16 mouse cellular contexts compared by ENCODE assay signal in the genomic region with DNA sequence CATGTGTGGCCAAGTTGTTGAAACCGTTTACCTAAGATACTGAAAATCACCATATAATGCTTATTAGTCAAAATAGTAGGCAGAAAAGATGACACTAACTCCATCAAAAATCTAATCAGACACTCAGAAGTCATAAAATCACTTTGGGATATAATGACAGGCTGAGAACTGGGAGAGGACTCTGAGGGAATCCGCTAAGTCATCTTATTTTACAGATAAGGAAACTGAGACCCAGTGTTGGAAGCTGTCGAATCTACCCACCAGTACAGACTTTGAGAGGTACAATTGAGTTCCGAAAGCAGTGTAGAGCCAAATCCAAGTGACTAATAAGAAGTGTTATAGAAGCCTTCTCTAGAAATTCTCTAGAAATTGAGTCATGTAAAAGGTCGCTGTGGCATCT.
DNase-seq lines count a peak whose midpoint lies in the region; ATAC-seq and TF ChIP-seq lines count a peak whose summit lies in the region.
"Had no signal": no experiment of that assay in that cellular context is flagged by ENCODE, and none has a peak within 500 bp of the region (broad histone marks: within the 10 kb centered on the region; RNA-seq: fewer than 3 reads in every experiment).

No protein-coding gene starts in this region.

- no peaks in the 10 kb centered on the region for H3K36me3 ChIP-seq in liver, embryonic 14.5 days (replicated peaks; ENCODE audit: control insufficient read depth, insufficient read depth, low read depth)
- no peaks in the 10 kb centered on the region for H3K36me3 ChIP-seq in liver, embryonic 11.5 days (ENCODE audit: control insufficient read depth, insufficient read depth, low read length)
- H3K36me3 ChIP-seq in liver, embryonic 16.5 days (ENCODE audit: control insufficient read depth, insufficient read depth) = no peaks in the 10 kb centered on the region
- H3K36me3 ChIP-seq: hindbrain, embryonic 12.5 days; hindbrain, embryonic 15.5 days had no signal

- H3K4me2 ChIP-seq in liver, embryonic 14.5 days (ENCODE audit: low read depth) = no peak overlapping the region
- H3K4me2 ChIP-seq in liver, embryonic 11.5 days = no peak overlapping the region
- no peak overlapping the region for H3K4me2 ChIP-seq in liver, embryonic 16.5 days (ENCODE audit: low read depth, low read length)
- H3K4me2 ChIP-seq: heart, embryonic 11.5 days; hindbrain, embryonic 12.5 days; hindbrain, embryonic 15.5 days had no signal

- no peaks in the 10 kb centered on the region for H3K9me3 ChIP-seq in liver, embryonic 14.5 days (ENCODE audit: control insufficient read depth, low read length)
- H3K9me3 ChIP-seq in liver, embryonic 11.5 days (ENCODE audit: control insufficient read depth, low read length) = no peaks in the 10 kb centered on the region
- H3K9me3 ChIP-seq in liver, embryonic 16.5 days (replicated peaks; ENCODE audit: control insufficient read depth, low read length) = no peaks in the 10 kb centered on the region
- H3K9me3 ChIP-seq: hindbrain, embryonic 12.5 days; hindbrain, embryonic 15.5 days had no signal

- no peak for TF ChIP-seq EP300 in liver, embryonic 14.5 days (IDR thresholded peaks at IDR 0.05; ENCODE audit: low read depth)

- DNase-seq in liver, embryonic 14.5 days (ENCODE audit: low read depth in 3 of 3, low spot score in 3 of 3) = no peak
- DNase-seq in liver, embryonic 11.5 days (ENCODE audit: low spot score) = no peak
- no peak for DNase-seq in left cerebral cortex, postnatal 14 days (ENCODE audit: low spot score in 2 of 2)
- DNase-seq in left cerebral cortex, adult 9 months (ENCODE audit: low spot score in 2 of 2) = no peak
- DNase-seq: cerebellum, adult 18-20 months; cerebellum, adult 9-10 months had no signal

- WGBS in liver, embryonic 14.5 days (ENCODE audit: insufficient replicate concordance) = 56% methylated on average over 5 of the region's 5 CpGs
- 72% methylated on average over 5 of the region's 5 CpGs for WGBS in liver, embryonic 11.5 days
- 59% methylated on average over 5 of the region's 5 CpGs for WGBS in liver, embryonic 16.5 days (ENCODE audit: insufficient replicate concordance)

- no peaks in the 10 kb centered on the region for H3K27me3 ChIP-seq in liver, embryonic 14.5 days (ENCODE audit: control insufficient read depth, insufficient read depth, low read length)
- H3K27me3 ChIP-seq in liver, embryonic 11.5 days (replicated peaks; ENCODE audit: control insufficient read depth, insufficient read depth, low read length) = peaks cover 7% of the 10 kb centered on the region
- no peaks in the 10 kb centered on the region for H3K27me3 ChIP-seq in liver, embryonic 16.5 days (ENCODE audit: control insufficient read depth, insufficient read depth, low read depth, low read length)
- H3K27me3 ChIP-seq: hindbrain, embryonic 15.5 days had no signal

- H3K4me3 ChIP-seq in liver, embryonic 14.5 days (ENCODE audit: insufficient read depth in 1 of 2, low read depth in 2 of 2, low read length in 2 of 2) = no peak overlapping the region
- no peak overlapping the region for H3K4me3 ChIP-seq in liver, embryonic 11.5 days (ENCODE audit: low read depth, low read length)
- no peak overlapping the region for H3K4me3 ChIP-seq in liver, embryonic 16.5 days (ENCODE audit: low read depth, low read length)
- H3K4me3 ChIP-seq: gastrocnemius, adult 2 months; hindbrain, embryonic 12.5 days; hindbrain, embryonic 15.5 days had no signal

- intact Hi-C loops in left cerebral cortex, postnatal 14 days (cut with DNase I) = loop anchor here (10.0 kb wide), 1 partner anchor 103 kb away; no protein-coding TSS in a partner anchor

- H3K9ac ChIP-seq in liver, embryonic 14.5 days (replicated peaks) = no peak overlapping the region
- no peak overlapping the region for H3K9ac ChIP-seq in liver, embryonic 11.5 days (ENCODE audit: low read depth, low read length)
- H3K9ac ChIP-seq in liver, embryonic 16.5 days (ENCODE audit: low read depth, low read length) = no peak overlapping the region
- H3K9ac ChIP-seq: forebrain, postnatal 0 days; hindbrain, embryonic 12.5 days; hindbrain, embryonic 15.5 days had no signal

- peaks cover 28 to 29% of the 10 kb centered on the region in 2 experiments for H3K4me1 ChIP-seq in liver, embryonic 14.5 days (replicated peaks; ENCODE audit: control insufficient read depth in 2 of 2, insufficient read depth in 2 of 2, low read length in 1 of 2)
- 0 out of 2 replicates have a peak, but pooled peaks cover 2% of the 10 kb centered on the region for H3K4me1 ChIP-seq in liver, embryonic 11.5 days (replicated peaks; ENCODE audit: control insufficient read depth, insufficient read depth, low read length)
- H3K4me1 ChIP-seq in liver, embryonic 16.5 days (ENCODE audit: control insufficient read depth, low read depth, low read length) = peaks cover 11% of the 10 kb centered on the region
- H3K4me1 ChIP-seq: hindbrain, embryonic 12.5 days; hindbrain, embryonic 15.5 days had no signal

- peak; percentile 60; the same call in 1 of the 2 replicates for ATAC-seq in liver, embryonic 14.5 days (ENCODE audit: insufficient read depth)
- no peak for ATAC-seq in liver, embryonic 11.5 days (replicated peaks; ENCODE audit: low FRiP score)
- 0 out of 2 replicates have a peak, but pooled peaks have one; percentile 39 for ATAC-seq in erythroid progenitor cell, adult 5-6 weeks (replicated peaks; ENCODE audit: low FRiP score, poor library complexity, severe bottlenecking)
- peak; percentile 66 for ATAC-seq in liver, embryonic 16.5 days (ENCODE audit: low read depth)
- ATAC-seq: activated CD4-positive, CD25-positive, alpha-beta regulatory T cell, adult 4 months; CD4-positive, CD25-positive, alpha-beta regulatory T cell, adult 4 months; forebrain, embryonic 14.5 days; forebrain, postnatal 0 days had no signal

- TF ChIP-seq CTCF in liver, embryonic 14.5 days (IDR thresholded peaks at IDR 0.05; ENCODE audit: low read depth) = no peak

- peak overlapping the region; percentile 53 for H3K27ac ChIP-seq in liver, embryonic 14.5 days
- no peak overlapping the region for H3K27ac ChIP-seq in liver, embryonic 11.5 days (ENCODE audit: low read depth, low read length)
- peak overlapping the region; percentile 70 for H3K27ac ChIP-seq in liver, embryonic 16.5 days (ENCODE audit: low read length)
- H3K27ac ChIP-seq: gastrocnemius, adult 2 months; hindbrain, embryonic 12.5 days; hindbrain, embryonic 15.5 days had no signal
